Mouse (Mus musculus) common myeloid progenitor, adult 5-6 weeks (primary cell): ENCODE measurements at regions not wholly inside any gene's neighbourhood (a gene's known extent, or its start where the extent isn't known, plus 50 kb on each side); places are given as distances from the start of the nearest gene placed in this dataset.
A peak's percentile ranks its signal among the peaks of the same experiment; 100 is the strongest.

ENCODE experiments used
- ATAC-seq: replicated peaks from 2 replicates; pipeline ENCODE4 v1.8.0; 2016; ENCODE audit warnings: low read depth, mild to moderate bottlenecking, moderate TSS enrichment, inconsistent platforms; ENCODE audit not compliant: poor library complexity, severe bottlenecking

GRCm38 (mm10) chr7:63313096-63313495 lies 100.7 kb upstream of the Chrna7 start:
- ATAC-seq, result no peak

GRCm38 (mm10) chr7:63319594-63319993 lies 107.2 kb upstream of the Chrna7 start:
- 0 out of 2 replicates have a peak, but pooled peaks have one; percentile 56 for ATAC-seq

GRCm38 (mm10) chr7:63321171-63321570 lies 108.8 kb upstream of the Chrna7 start:
- no peak for ATAC-seq

GRCm38 (mm10) chr7:63321951-63322710 lies 109.8 kb upstream of the Chrna7 start:
- ATAC-seq, result 0 out of 2 replicates have a peak, but pooled peaks have one; percentile 39

GRCm38 (mm10) chr7:63335146-63335545 lies 109.4 kb upstream of the Otud7a start:
- no peak for ATAC-seq

GRCm38 (mm10) chr7:63336072-63336471 lies 108.5 kb upstream of the Otud7a start:
- no peak for ATAC-seq

GRCm38 (mm10) chr7:63341716-63342115 lies 102.8 kb upstream of the Otud7a start:
- no peak for ATAC-seq

GRCm38 (mm10) chr7:63345671-63346392 lies 98.7 kb upstream of the Otud7a start:
- 0 out of 2 replicates have a peak, but pooled peaks have one; percentile 58 for ATAC-seq

GRCm38 (mm10) chr7:63346393-63346730 lies 98.2 kb upstream of the Otud7a start:
- no peak for ATAC-seq
